10 mouse cellular contexts compared by ENCODE assay signal in the genomic region with DNA sequence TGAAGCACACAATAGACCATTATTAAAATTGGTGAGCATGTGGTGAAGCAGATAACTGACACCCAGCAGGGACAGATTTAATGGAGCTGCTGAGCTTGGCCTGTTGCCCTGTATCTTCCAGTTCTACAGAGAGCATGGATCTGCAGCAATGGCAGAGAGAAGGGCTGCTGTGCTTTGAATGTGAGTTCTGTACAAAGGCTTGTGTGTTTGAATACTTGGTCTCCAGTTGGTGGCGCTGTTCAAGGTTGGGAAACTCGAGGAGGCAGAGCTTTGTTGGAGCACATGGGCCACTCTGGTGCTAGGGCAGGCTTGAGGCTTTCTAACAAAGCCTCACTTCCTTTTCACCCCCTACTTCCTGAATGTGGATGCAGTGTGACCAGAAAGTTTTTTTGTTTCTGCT.
A peak's percentile ranks its signal among the peaks of the same experiment; 100 is the strongest.
DNase-seq lines count a peak whose midpoint lies in the region; ATAC-seq and TF ChIP-seq lines count a peak whose summit lies in the region.
"Had no signal": no experiment of that assay in that cellular context is flagged by ENCODE, and none has a peak within 500 bp of the region (broad histone marks: within the 10 kb centered on the region; RNA-seq: fewer than 3 reads in every experiment).

No protein-coding gene starts in this region.

- 8% methylated on average over 2 of the region's 2 CpGs for WGBS in hindbrain, postnatal 0 days
- WGBS in neural tube, embryonic 14.5 days = 20% methylated on average over 2 of the region's 2 CpGs
- WGBS in liver, embryonic 11.5 days = 8% methylated on average over 2 of the region's 2 CpGs

- ATAC-seq in hindbrain, postnatal 0 days = peak; percentile 75
- ATAC-seq in neural tube, embryonic 14.5 days (ENCODE audit: low read depth) = peak; percentile 69; the same call in 1 of the 2 replicates
- ATAC-seq in liver, embryonic 11.5 days (replicated peaks; ENCODE audit: low FRiP score) = no peak

- H3K36me3 ChIP-seq in hindbrain, postnatal 0 days (ENCODE audit: insufficient read depth, low read length) = no peaks in the 10 kb centered on the region
- H3K36me3 ChIP-seq in neural tube, embryonic 14.5 days (ENCODE audit: control insufficient read depth, insufficient read depth, low read length) = no peaks in the 10 kb centered on the region
- no peaks in the 10 kb centered on the region for H3K36me3 ChIP-seq in liver, embryonic 11.5 days (ENCODE audit: control insufficient read depth, insufficient read depth, low read length)
- H3K36me3 ChIP-seq: embryonic facial prominence, embryonic 15.5 days; limb, embryonic 15.5 days had no signal

- H3K4me3 ChIP-seq in left cerebral cortex, adult 2 months = no peak overlapping the region
- H3K4me3 ChIP-seq in cortical plate, adult 2 months (ENCODE audit: insufficient read depth, low read length) = no peak overlapping the region
- no peak overlapping the region for H3K4me3 ChIP-seq in hindbrain, postnatal 0 days (ENCODE audit: low read length)
- H3K4me3 ChIP-seq in neural tube, embryonic 14.5 days (ENCODE audit: low read depth, low read length) = no peak overlapping the region
- H3K4me3 ChIP-seq in liver, embryonic 11.5 days (ENCODE audit: low read depth, low read length) = no peak overlapping the region
- H3K4me3 ChIP-seq: embryonic facial prominence, embryonic 15.5 days; limb, embryonic 15.5 days had no signal

- DNase-seq in left cerebral cortex, adult 2 months (ENCODE audit: extremely low spot score in 1 of 2, low spot score in 2 of 2) = no peak
- DNase-seq in left cerebral cortex, adult 11 months (ENCODE audit: low spot score) = no peak
- peak; percentile 77 for DNase-seq in hindbrain, postnatal 0 days (ENCODE audit: low spot score)
- no peak for DNase-seq in spleen, postnatal 14 days (ENCODE audit: low spot score in 2 of 2)
- no peak for DNase-seq in liver, embryonic 11.5 days (ENCODE audit: low spot score)
- no peak for DNase-seq in left cerebral cortex, postnatal 25 days (ENCODE audit: low spot score in 2 of 2)

- no peak overlapping the region for H3K9ac ChIP-seq in hindbrain, postnatal 0 days (replicated peaks; ENCODE audit: low read length)
- H3K9ac ChIP-seq in neural tube, embryonic 14.5 days (replicated peaks; ENCODE audit: low read depth, low read length) = no peak overlapping the region
- H3K9ac ChIP-seq in liver, embryonic 11.5 days (ENCODE audit: low read depth, low read length) = no peak overlapping the region
- H3K9ac ChIP-seq: embryonic facial prominence, embryonic 15.5 days; limb, embryonic 15.5 days had no signal

- TF ChIP-seq POLR2A in cortical plate, adult 2 months (IDR thresholded peaks at IDR 0.05; ENCODE audit: extremely low read depth, insufficient read depth, low read length) = no peak

- H3K9me3 ChIP-seq in hindbrain, postnatal 0 days (ENCODE audit: low read length) = no peaks in the 10 kb centered on the region
- H3K9me3 ChIP-seq in neural tube, embryonic 14.5 days (ENCODE audit: control insufficient read depth, low read length) = no peaks in the 10 kb centered on the region
- no peaks in the 10 kb centered on the region for H3K9me3 ChIP-seq in liver, embryonic 11.5 days (ENCODE audit: control insufficient read depth, low read length)
- H3K9me3 ChIP-seq: embryonic facial prominence, embryonic 15.5 days; limb, embryonic 15.5 days had no signal

- no peak overlapping the region for H3K4me2 ChIP-seq in hindbrain, postnatal 0 days (ENCODE audit: low read depth, low read length)
- no peak overlapping the region for H3K4me2 ChIP-seq in neural tube, embryonic 14.5 days (ENCODE audit: low read depth, low read length)
- no peak overlapping the region for H3K4me2 ChIP-seq in liver, embryonic 11.5 days
- H3K4me2 ChIP-seq: embryonic facial prominence, embryonic 15.5 days; limb, embryonic 15.5 days had no signal

- intact Hi-C loops in left cerebral cortex, adult 2 months (cut with DNase I) = loop anchor here (5.0 kb wide), 1 partner anchor 1185 kb away; no protein-coding TSS in a partner anchor
- intact Hi-C loops in left cerebral cortex, postnatal 25 days (cut with DNase I) = no loop called here

- H3K4me1 ChIP-seq in cortical plate, adult 2 months (ENCODE audit: control insufficient read depth, insufficient read depth, low read length) = peaks cover 3% of the 10 kb centered on the region
- H3K4me1 ChIP-seq in hindbrain, postnatal 0 days (ENCODE audit: insufficient read depth, low read length) = no peaks in the 10 kb centered on the region; the same call in 1 of the 2 replicates
- 0 out of 2 replicates have a peak, but pooled peaks cover 3% of the 10 kb centered on the region for H3K4me1 ChIP-seq in neural tube, embryonic 14.5 days (ENCODE audit: control insufficient read depth, insufficient read depth, low read length)
- H3K4me1 ChIP-seq in liver, embryonic 11.5 days (replicated peaks; ENCODE audit: control insufficient read depth, insufficient read depth, low read length) = no peaks in the 10 kb centered on the region
- H3K4me1 ChIP-seq: embryonic facial prominence, embryonic 15.5 days; limb, embryonic 15.5 days had no signal

- H3K27me3 ChIP-seq in hindbrain, postnatal 0 days (ENCODE audit: insufficient read depth, low read length) = no peaks in the 10 kb centered on the region
- no peaks in the 10 kb centered on the region for H3K27me3 ChIP-seq in neural tube, embryonic 14.5 days (ENCODE audit: control insufficient read depth, insufficient read depth, low read length)
- no peaks in the 10 kb centered on the region for H3K27me3 ChIP-seq in liver, embryonic 11.5 days (replicated peaks; ENCODE audit: control insufficient read depth, insufficient read depth, low read length)
- H3K27me3 ChIP-seq: embryonic facial prominence, embryonic 15.5 days; limb, embryonic 15.5 days had no signal

- TF ChIP-seq CTCF in left cerebral cortex, adult 2 months (IDR thresholded peaks at IDR 0.05) = peak; percentile 26; the same call in 1 of the 2 replicates
- TF ChIP-seq CTCF in cortical plate, adult 2 months (IDR thresholded peaks at IDR 0.05; ENCODE audit: extremely low read depth, insufficient read depth, low read length) = 0 out of 2 replicates have a peak, but pooled peaks have one; percentile 18
- peak; percentile 65 for TF ChIP-seq CTCF in hindbrain, postnatal 0 days (IDR thresholded peaks at IDR 0.05; ENCODE audit: low read depth)

- H3K27ac ChIP-seq in left cerebral cortex, adult 2 months = no peak overlapping the region; the same call in 1 of the 2 replicates
- no peak overlapping the region for H3K27ac ChIP-seq in cortical plate, adult 2 months (ENCODE audit: insufficient read depth, low read length)
- no peak overlapping the region for H3K27ac ChIP-seq in hindbrain, postnatal 0 days
- peak overlapping the region; percentile 30; the same call in 1 of the 2 replicates for H3K27ac ChIP-seq in neural tube, embryonic 14.5 days (ENCODE audit: low read depth, low read length)
- no peak overlapping the region for H3K27ac ChIP-seq in liver, embryonic 11.5 days (ENCODE audit: low read depth, low read length)
- H3K27ac ChIP-seq: embryonic facial prominence, embryonic 15.5 days; limb, embryonic 15.5 days had no signal
